Mouse (Mus musculus) frontal cortex, postnatal 14 days (tissue): ENCODE results near the gene Tmigd1.
"Not testable (repeated sequence)": the region's sequence is repeated elsewhere in the genome, so short reads cannot be mapped to it uniquely, and the experiment has no call there.

Experiments
- DNase-seq, 2 experiments: peaks; one replicate each; pipeline ENCODE4 v3.0.0; 2022; ENCODE audit warnings: low spot score in 2 of 2

Gene Tmigd1

DNA sequence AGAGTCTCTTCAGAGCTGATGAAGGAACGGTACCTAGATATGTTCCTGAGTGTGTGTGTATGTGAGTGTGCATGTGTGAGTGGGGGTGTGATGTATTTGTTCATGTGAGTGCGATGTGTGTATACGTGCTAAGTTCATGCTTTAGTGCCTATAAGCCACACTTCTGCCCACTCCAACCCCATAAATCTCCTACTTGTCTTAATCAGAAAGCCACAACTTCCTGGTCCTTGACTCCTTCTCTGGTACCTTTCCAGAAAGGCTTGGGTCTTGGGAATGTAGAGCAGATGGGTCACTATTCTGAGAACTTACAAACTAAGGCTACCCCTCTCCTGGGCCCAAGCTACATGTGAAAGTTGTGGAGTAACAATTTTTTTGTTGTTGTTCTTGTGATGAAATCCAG, 3.2 kb upstream of the Tmigd1 start:
- DNase-seq: no peak

DNA sequence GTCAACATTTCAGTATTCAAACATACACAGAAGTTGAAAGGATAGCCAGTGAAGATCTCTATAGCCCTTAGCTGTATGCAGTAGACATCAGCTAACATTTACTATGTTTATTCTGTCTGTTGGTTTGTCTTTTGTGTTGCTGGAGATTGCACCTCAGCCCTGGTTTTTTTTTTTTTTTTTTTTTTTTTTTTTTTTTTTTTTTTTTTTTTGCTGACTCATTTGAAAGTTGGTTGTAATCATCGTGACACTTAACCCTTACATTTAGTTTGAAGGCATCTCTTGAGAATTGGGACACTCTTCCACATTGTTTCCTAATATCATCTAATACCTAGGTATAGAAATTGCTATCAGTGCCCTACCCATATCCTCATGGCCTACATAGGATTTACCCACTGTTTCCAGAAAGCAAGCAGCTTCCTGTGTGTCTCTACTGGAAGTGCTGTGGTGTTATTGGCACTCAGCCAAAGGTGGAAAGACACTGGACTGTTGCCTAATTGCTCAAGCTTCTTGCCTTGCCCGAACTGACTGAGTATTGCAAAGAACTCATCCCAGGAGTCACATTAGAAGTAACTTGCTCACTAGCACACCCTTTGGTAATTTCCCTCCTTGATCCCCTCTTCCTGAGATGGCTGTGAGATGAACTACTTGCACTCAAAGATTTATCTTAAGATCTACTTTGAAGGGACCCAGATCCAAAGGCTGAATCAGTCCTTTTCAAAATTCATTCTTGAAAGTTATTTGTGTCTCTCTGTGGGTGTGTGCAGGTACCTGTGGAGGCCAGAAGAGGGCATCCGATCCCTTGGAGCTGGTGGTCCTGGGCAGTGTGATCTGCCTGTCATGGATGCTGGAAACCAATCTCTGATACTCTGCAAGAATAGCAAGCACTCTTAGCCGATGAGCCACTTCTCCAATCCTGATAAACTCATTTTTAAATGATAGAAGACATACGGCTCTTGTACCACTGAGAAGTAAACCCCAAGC, 1.9 kb upstream of the Tmigd1 start:
- no peak for DNase-seq

DNA sequence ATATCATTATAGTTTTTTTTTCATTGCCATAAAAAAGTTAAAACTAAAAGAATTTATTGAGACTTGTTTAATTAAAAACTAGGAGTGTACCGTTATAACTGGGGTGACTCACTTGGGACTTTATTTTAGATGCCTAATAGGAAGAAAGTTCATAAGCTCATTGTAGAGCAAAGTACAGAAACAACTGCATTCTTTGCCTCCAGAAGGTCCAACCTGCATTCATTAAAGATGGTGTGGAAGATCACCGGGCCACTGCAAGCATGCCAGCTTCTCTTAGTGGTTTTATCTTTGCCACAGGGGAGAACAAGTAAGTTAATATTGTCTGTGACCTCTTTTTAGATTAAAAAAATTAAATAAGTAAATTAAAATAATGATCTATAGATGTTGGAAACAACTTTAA, 2.4 kb downstream of the Tmigd1 start:
- DNase-seq: no peak

GRCm38 (mm10) chr11:76908651-76909050, 6.7 kb downstream of the Tmigd1 start:
- no peak for DNase-seq

DNA sequence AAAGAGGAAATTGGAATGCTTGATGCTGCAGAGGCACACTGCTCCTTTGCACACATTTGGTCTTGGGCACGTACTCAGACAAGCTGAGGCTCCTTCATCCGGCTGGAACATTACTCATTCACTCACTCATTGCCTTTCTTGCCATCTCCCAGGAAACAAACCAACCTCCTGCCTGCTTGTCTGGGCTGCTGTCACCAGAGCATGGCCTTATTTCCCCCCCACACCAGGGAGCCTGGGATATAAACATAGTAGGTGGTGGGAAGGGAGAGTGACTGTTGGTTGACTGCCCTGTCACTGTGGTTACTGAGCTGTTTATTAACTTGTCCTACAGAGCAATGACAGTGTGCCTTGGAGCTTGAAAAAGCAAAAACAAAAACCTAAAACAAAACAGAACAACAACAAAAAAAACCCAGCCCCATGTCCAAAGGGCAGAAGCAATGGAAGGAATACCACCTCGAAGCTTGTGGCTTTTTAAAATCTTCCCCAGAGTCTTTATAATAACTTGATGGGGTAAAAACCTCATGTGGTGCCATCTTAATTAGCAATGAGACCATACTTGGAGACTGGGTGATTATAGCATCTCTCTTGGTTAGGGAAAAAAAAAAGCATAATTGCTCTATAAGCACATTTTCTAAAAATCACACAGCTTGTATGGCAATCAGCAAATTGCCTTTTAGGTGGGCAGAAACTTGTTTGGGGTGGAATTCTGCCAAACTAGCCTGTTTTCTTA, 9.5 kb downstream of the Tmigd1 start:
- DNase-seq: no peak

DNA sequence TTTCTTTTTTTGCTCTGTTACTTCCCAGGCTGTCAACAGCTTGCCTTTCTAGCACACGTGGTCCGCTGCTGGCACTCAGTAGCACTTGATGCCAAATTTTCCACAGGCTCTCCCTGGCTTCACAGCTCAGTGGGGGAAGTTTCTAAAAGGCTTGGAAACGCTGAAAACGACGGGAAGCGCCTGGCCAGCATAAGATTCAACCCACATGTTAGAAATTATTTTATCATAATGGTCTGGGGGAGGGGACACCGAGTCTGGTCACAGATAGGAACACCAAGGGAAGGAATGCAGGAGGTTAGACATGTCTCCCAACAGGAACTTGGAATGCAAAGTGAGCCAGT, 10.1 kb downstream of the Tmigd1 start:
- DNase-seq: peak; percentile 19 to 23

DNA sequence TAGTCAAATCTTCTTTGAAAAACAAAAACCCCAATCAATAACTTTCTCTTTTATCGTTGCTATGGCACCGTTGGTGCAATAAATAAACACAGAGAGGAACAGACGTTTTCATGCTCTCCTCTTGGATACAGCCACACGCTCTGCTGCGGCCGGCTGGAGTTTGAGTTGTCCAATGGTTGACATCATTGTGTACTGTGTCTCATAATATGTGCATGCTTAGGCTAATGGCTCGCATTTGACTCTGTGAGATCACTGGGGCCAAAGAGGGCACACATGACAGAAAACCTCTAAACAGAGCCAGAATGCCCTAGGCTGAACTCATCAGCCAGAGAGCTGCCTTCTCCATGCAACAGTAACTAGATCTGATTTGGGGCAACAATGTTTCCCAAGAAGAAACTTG, 12.4 kb downstream of the Tmigd1 start:
- no peak for DNase-seq

DNA sequence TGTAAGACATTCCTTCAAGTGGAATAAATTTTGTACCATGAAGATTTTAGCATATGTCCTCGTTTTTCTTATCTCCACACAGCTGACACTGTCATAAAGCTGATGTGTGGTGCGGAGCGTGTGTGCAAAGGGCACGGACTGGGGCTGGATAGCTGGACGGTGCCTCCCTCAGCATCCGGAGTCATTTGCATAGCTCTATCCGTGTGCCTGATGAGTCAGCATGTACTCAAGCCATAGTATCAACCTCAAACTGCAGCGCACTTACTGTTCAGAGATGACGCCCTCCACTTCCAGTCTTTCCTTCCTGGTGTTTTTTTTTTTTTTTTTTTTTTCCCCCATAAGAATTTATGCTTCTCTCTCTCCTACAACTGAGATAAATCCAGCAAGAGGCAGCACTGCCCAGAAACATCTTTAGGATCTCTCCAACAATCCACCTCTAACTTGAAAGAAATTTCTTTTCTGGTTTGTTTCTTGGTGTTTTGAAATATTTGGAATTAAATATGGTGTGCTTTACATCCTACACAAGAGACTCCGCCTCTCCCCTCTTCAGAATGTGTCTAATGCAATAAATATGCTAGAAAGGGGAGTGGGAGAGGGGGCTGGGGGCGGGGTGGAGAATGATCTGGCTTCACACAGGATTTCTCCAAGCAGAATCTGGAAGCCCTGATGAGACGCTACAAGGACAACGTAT, 14.7 kb downstream of the Tmigd1 start:
- no peak for DNase-seq

DNA sequence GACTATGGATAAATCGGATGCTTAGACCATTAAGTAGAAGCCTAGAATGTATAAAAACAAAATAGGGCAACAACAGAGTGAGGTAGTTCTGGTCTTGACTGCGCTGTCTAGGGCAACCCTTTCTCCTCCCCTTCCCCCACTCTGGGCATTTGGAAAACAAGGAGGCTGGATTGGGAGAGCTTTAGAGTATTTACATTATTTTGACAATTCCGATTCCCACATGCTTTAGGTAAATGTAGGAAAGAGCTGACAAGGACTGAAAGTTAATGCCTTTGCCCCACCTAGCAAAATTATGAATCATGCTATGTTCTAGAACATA, 15.2 kb downstream of the Tmigd1 start:
- DNase-seq: no peak

DNA sequence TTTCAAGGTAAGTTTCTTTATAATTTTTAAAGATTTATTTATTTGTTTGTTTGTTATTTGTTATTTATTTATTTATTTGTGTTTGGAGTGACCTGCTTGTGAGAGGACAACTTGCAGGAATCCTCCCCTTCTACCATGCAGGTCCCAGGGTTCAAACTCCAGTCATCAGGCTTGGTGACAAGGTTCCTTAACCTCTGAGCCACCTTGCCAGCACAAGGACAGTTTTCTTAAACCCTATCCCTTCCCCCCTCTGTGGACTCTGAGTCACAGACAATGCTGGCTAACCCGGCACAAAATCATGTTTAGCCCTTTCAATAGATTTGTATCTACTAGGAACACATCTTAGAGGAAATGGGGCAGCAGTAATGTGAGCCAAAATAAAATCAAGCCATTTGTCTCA, 18.6 kb downstream of the Tmigd1 start:
- DNase-seq: no peak

- DNase-seq: no peak
Observed at GRCm38 (mm10) chr11:76924759-76925236, 22.8 kb downstream of the Tmigd1 start, which contains the start of gene Blmh. Blmh (plus strand) TSS chr11:76924809.

DNA sequence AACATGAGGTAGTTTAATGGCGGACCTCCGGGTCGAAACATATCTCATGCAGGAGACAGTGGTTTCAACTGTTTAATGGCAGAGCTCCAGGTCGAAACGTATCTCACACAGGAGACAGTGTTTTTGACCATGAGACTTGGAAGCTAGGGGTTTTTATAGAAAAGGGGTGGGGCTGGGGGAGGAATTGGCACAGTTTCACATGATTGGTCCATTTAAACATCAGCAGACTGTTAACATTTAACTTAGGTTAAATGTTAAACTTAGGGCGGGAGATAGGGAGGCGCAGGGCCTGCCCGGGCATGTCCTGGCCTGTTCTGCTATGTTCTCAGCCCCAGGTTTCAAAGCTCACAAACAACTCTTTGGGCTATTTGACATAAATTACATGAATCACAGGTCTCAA, 26.6 kb downstream of the Tmigd1 start:
- not testable (repeated sequence) for DNase-seq

DNA sequence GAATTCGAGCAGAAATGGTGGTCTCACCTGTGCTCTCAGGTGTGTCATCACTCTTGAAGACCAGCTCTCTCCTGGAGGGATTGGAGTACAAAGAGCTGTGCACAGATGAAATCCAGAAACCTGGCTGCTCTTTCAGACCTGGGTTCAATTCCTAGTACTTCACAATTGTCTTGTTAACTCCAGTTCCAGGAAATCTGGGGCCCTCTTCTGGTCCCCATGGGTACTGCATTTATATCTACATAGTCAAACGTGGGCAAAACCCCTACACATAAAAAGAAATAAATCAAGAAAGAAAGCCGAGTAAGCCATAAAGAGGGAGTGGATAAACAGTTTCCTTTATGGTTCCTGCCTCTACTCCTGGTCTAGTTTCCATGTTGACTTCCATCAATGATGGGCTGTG, 31.2 kb downstream of the Tmigd1 start:
- DNase-seq: no peak

DNA sequence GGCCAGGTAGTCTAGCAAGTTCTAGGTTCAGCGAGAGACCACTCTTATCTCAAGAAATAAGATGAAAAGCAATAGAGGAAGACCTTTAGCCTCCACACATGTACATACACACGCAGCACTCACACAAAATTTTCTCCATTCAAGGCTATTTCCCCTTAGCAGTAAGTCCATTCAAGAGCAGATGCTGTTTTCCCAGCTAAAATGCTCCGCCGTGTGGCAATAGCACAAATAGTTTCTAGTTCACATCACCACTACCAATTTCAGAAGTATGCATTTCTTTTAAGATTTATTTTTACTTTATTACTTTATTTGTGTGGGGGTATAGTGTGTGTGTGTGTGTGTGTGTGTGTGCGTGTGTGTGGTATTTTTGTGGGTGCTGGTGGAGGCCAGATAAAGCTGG, 34.6 kb downstream of the Tmigd1 start:
- no peak for DNase-seq

DNA sequence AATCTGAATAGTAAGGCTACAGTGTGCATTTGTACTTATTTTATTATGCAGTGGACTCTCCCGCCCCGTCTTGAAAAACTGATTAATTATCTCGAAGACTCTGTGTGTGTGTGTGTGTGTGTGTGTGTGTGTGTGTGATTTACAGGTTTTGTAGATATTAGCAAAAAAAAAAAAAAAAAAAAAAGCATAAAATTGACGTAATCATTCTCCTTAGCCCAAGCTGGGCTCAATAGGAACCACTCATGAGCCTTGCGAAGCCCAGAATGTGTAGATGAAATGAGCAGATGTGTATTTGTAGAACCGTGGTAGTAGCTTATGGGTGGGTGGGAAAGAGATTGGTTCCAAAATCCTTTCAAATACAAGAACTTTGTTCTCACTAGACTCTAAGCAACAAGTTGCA, 42.9 kb downstream of the Tmigd1 start:
- no peak for DNase-seq

- peak; percentile 86 to 88 for DNase-seq
Observed at GRCm38 (mm10) chr11:76945386-76946202, 43.6 kb downstream of the Tmigd1 start.

DNA sequence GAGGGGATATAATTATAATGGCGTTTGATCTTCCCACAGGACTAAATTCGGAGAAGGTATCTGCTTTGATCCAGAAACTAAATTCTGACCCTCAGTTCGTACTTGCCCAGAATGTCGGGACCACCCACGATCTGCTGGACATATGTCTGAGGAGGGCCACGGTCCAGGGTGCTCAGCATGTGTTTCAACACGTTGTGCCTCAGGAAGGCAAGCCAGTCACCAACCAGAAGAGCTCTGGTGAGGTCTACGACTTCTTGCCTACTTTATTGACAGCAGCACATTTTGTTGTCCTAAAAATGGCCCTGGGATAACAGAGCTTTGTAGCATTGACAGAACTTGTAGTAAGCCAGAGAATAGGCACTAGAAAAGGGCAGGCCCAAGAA, 44.2 kb downstream of the Tmigd1 start:
- DNase-seq: no peak

DNA sequence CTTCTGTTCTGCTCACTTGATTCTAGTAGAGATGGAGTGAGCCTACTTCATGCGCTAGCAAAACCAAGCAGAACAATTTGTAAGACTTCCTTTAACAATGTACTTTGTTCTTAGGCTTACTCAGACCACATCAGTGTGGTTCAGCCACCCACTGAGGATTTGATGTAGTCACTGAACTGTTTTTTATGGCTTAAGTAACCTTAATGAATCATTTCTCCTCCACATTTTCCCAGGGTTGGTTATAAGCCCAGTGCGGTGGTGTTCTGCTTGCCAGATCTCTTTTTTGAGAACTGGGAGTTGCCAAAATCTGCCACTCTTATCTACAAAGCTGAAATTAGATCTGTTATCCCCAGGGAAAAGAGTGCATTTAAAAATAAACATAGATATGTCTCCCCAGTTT, 51.6 kb downstream of the Tmigd1 start:
- DNase-seq: no peak

DNA sequence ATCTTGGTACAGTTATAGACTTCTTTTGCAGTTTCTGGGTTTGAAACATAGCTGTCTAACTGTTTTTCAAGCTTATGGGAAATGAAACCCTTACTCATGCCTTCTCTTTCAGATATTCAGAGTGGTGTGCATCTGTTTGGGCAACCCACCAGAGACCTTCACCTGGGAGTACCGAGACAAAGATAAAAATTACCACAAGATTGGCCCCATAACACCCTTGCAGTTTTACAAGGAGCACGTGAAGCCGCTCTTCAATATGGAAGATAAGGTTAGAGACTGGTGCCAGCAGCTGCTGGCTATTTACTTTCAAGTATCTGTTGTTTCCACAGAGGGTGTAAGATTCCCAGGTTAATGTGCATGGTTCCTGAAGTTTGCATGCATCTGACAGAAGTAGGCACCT, 63.7 kb downstream of the Tmigd1 start:
- no peak for DNase-seq
